Mouse (Mus musculus): ENCODE measurements around the gene Tnpo2. TPM values are rescaled to one million over a fixed set of nuclear protein-coding genes. Genes with fewer than 3 reads are reported as not detected.

The Tnpo2 gene
- total and polyA plus RNA-seq, 3 experiments = 29.2 to 86.8 (median 62.3) TPM

- peak; percentile 80 for TF ChIP-seq MXI1 (IDR thresholded peaks at IDR 0.05; ENCODE audit: low read depth, low read length)
- TF ChIP-seq MEF2A (IDR thresholded peaks at IDR 0.05; ENCODE audit: extremely low read depth, insufficient replicate concordance, low read depth, low read length, poor library complexity, severe bottlenecking) = no peak
- peak; percentile 53 for TF ChIP-seq MAX (IDR thresholded peaks at IDR 0.05; ENCODE audit: low read length)
- TF ChIP-seq GATA1 (IDR thresholded peaks at IDR 0.05; ENCODE audit: low read depth, low read length) = no peak
- 0 out of 2 replicates have a peak, but pooled peaks have one; percentile 34 for TF ChIP-seq USF1 (IDR thresholded peaks at IDR 0.05; ENCODE audit: low read depth, low read length)
- no peak for TF ChIP-seq NELFE (IDR thresholded peaks at IDR 0.05; ENCODE audit: low read depth, low read length)
- peak; percentile 92 for TF ChIP-seq SMC3 (IDR thresholded peaks at IDR 0.05; ENCODE audit: low read depth, low read length)
- TF ChIP-seq GABPA (IDR thresholded peaks at IDR 0.05; ENCODE audit: low read depth, low read length) = no peak
- TF ChIP-seq UBTF (IDR thresholded peaks at IDR 0.05; ENCODE audit: borderline replicate concordance, insufficient read depth, low read depth, low read length) = no peak
- TF ChIP-seq POLR2AphosphoS2 (IDR thresholded peaks at IDR 0.05; ENCODE audit: low read length) = no peak
These were observed 38.9 kb upstream of the Tnpo2 start (continued) for GRCm38 (mm10) chr8:84997649-84998295.

- no peak overlapping the region for H3K27ac ChIP-seq (ENCODE audit: control insufficient read depth, low read depth, low read length)
- no peaks in the 10 kb centered on the region for H3K79me2 ChIP-seq (ENCODE audit: control insufficient read depth, insufficient read depth, low read length, poor library complexity)
- H3K9me3 ChIP-seq (replicated peaks; ENCODE audit: insufficient read depth, low read length) = no peaks in the 10 kb centered on the region
- H3K9ac ChIP-seq (ENCODE audit: control insufficient read depth, low read depth, low read length, poor library complexity, severe bottlenecking) = no peak overlapping the region
- no peaks in the 10 kb centered on the region for H3K36me3 ChIP-seq (ENCODE audit: control insufficient read depth in 1 of 2, insufficient read depth in 2 of 2, low read length in 2 of 2)
- H3K27me3 ChIP-seq (ENCODE audit: control insufficient read depth in 1 of 2, insufficient read depth in 2 of 2, low read length in 2 of 2) = no peaks in the 10 kb centered on the region
- H3K4me1 ChIP-seq (ENCODE audit: control insufficient read depth in 1 of 2, insufficient read depth in 2 of 2, low read length in 2 of 2) = no peaks in the 10 kb centered on the region
- DNase-seq (ENCODE audit: low read depth, low spot score) = no peak
- H3K4me3 ChIP-seq (ENCODE audit: control insufficient read depth in 1 of 2, insufficient read depth in 1 of 2, low read depth in 2 of 2, low read length in 2 of 2) = no peak overlapping the region
- TF ChIP-seq ZMIZ1 (IDR thresholded peaks at IDR 0.05; ENCODE audit: low read depth, low read length) (no peak), KAT2A (conservative IDR thresholded peaks at IDR 0.05; ENCODE audit: low read depth, low read length) (no peak), GATA1 (IDR thresholded peaks at IDR 0.05; ENCODE audit: low read depth, low read length) (no peak), NELFE (IDR thresholded peaks at IDR 0.05; ENCODE audit: low read depth, low read length) (no peak), SMC3 (IDR thresholded peaks at IDR 0.05; ENCODE audit: low read depth, low read length) (no peak), MAFK (IDR thresholded peaks at IDR 0.05; ENCODE audit: borderline replicate concordance, low read depth, low read length) (no peak), ZKSCAN1 (IDR thresholded peaks at IDR 0.05; ENCODE audit: low read depth, low read length) (no peak), UBTF (IDR thresholded peaks at IDR 0.05; ENCODE audit: borderline replicate concordance, insufficient read depth, low read depth, low read length) (no peak), ETS1 (IDR thresholded peaks at IDR 0.05; ENCODE audit: low read depth, low read length) (no peak), TBP (IDR thresholded peaks at IDR 0.05; ENCODE audit: low read depth, low read length) (no peak), JUND (IDR thresholded peaks at IDR 0.05; ENCODE audit: low read depth, low read length) (no peak), TAL1 (IDR thresholded peaks at IDR 0.05; ENCODE audit: low read length) (no peak), ZNF384 (IDR thresholded peaks at IDR 0.05; ENCODE audit: low read depth, low read length) (no peak), CHD2 (IDR thresholded peaks at IDR 0.05; ENCODE audit: low read length) (no peak), E2F4 (IDR thresholded peaks at IDR 0.05; ENCODE audit: borderline replicate concordance, low read depth, low read length) (no peak), TCF12 (IDR thresholded peaks at IDR 0.05; ENCODE audit: low read depth, low read length) (no peak), MXI1 (IDR thresholded peaks at IDR 0.05; ENCODE audit: low read depth, low read length) (no peak), RCOR1 (IDR thresholded peaks at IDR 0.05; ENCODE audit: low read depth, low read length) (no peak)
These were observed 29.0 kb upstream of the Tnpo2 start for GRCm38 (mm10) chr8:85007686-85008085.
